Mouse (Mus musculus) spleen, postnatal 4 days (tissue): ENCODE results near the gene Exoc4.

Experiments used
- DNase-seq, 2 experiments: peaks; one replicate each; pipeline ENCODE4 v3.0.0; 2022; ENCODE audit warnings: low spot score in 2 of 2

Gene Exoc4

DNA sequence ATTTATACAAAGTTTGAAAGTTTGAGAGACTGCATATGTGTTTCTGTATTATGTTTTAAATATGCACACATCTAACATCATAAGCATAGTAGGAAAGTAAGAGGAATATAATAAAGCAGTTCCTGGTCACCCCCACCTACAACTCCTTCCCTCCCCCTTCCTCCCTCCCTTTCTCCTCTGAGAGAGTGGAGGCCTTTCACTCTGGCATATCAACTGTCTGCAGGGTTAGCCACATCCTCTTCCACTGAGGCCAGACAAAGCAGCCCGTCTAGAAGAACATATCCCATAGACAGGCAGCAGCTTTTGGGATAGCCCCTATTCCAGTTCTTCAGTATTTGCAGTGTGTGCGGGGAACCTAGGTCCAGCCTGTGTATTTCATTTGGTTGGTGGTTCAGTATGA lies 382.2 kb downstream of the Exoc4 start:
- DNase-seq: no peak

DNA sequence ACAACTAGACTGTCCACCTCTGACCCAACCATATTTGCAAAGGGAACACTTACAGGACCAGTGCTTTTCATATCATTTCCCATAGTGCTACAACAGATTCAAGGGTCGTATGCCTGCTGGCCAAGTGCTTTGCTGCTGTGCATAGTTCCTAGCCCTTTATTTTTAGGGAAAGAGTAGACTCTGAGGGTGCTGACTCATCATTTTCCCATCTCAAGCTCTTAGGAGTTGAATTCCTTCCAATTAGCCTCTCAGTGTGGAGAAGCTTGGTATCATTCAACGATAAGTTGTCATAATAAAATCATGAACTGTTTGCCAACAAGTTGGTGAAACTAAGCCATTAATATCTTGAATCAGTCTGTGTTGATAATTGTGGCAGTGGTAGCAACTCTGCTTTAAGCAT lies 388.3 kb downstream of the Exoc4 start:
- DNase-seq: no peak

DNA sequence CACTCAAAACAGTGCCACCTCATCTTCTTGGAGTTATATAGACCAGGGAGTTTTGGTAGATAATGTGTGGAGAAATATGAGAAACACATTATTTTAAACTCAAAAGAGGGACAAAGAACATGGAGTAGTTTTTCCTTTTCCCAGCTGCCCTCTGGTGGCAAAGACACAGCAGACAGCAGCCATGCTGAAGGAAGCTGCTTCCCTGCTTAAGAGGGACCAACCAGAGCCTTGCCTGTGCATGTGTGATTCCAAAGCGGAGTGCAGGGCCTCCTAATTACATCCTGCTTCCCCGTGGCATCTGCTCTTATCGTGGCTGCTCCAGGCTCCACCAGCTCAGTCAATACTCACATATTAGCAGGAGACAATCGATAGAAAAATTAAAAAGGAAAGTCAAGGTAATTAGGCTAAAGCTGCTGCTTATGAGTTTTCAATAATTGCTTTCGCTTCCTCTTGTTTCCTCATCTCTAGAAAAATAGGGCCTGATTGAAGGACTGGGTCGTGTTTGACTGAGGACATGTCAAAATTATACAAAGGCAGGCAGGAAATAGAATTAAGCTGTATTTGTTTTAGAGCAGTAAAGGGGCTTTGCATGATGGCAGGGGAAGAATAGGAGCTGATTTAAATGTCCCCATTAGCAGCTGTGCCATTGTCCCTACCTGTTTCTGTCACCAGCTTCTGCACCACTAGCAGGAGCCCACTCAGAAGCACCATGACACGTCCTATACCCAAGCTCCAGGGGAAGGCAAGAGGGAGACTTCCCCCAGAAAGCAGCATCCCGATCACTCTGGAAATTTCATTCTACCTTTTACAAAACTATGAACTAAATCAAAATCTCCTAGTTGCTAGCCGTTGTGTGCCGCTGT lies 433.1 kb downstream of the Exoc4 start:
- no peak for DNase-seq

DNA sequence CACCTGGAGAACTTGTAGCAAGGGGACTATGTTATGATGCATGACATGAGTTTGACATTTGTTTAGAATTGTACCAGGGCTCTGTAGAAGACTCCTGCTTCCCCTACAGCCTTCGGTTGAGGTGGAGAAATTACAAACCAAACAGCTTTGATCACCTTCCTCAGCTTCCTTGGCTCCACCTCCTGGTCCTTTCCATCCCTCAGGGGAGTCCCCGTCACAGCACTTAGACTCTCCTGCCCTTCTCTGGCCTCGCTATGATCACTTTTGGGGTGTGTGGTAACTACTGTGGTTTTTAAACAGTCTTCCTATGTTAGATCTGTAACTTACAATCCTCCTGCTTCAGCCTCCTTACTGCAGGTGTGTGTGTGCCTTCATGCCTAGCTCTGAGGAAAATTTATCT lies 434.6 kb downstream of the Exoc4 start:
- no peak for DNase-seq

DNA sequence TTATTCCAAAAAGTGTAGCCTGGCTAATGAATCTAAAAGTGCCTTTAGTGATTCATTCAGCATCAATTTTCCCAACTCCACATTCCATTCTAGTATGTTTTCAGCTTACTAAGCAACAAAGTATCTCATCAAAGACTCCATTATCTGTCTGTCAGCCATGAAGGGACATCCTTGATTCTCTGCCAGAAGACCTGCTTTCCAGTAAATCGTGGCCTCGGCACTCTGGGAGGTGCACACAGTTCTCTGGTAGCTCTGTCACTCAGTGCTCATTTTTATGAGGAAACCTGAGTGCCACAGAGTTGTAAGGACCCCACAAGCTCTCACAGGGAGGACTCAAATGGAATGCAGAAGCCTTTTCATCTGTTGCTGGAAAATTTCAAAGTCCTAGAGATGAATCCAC lies 436.4 kb downstream of the Exoc4 start:
- no peak for DNase-seq

DNA sequence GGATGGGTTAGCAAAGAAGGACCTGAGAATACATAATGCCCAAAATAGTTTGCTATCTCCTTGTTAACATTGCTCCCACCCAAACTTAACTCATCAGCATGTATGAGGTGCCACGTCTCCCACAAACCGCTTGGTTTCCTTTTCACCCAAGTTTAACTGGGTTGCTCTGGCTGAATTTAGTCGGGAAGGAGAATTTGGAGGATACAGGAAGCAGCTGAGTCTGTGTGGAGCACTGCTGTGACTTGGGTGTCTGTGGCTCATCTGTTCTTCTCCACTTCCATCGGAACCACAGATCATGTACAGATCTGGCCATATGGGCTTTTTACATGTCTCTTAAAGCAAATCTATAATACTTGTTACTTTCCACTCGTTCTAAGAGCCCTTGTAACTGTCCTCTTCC lies 441.7 kb downstream of the Exoc4 start:
- DNase-seq: no peak

DNA sequence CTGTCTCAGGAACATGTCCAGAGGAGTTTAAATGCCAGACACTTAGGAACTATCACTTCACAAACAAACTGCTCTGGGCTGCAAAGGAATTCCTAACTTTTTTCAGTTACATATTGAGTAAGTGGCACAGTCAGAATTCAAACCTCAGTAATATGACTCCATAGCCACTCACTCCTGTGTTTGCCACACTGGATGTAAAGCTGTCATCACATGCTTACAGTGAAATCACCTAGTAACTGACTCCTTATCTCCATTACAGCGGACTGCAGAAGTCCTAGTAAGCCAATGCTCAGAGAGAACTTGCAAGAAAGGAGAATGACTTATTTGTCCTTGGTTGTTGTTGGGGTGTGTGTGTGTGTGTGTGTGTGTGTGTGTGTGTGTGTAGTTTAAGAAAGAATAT lies 448.1 kb downstream of the Exoc4 start:
- DNase-seq: no peak

DNA sequence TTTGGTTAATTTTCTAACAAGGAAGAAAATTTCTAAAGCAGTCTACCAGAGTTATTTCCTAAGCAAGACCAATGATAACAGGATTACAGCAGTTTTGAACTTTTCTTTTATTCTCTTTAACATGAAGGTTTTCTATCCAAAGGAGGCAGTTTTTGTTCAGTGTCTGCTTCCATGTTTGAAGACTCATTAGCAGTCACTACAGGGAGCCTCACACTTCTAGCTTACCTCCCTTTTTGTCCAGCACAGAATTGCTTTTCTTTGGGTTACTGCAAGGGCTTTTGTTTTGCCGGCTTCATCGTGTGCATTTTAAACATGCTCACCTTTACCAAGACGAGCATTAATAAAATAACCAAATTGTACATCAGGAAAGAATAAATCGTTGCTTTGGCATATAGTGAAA lies 460.0 kb downstream of the Exoc4 start:
- DNase-seq: no peak

DNA sequence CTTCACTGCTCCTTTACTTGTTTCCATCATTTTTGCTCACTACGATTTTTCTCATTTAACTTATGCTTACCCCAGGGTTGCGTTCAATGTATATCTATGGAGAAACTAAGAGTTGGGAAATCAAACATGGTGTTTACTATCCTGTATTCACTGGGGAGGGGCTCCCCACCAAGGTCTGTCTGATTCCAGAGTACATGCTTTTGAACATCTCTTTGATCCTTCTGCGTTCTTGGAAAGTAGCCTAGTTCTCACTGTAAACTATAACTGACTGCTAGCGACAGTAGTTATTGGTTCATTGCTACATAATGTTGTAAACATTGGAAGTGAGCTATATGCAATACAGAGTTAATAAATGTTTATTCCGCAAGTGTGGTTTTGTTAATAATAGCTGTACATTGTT lies 460.5 kb downstream of the Exoc4 start:
- DNase-seq: no peak

DNA sequence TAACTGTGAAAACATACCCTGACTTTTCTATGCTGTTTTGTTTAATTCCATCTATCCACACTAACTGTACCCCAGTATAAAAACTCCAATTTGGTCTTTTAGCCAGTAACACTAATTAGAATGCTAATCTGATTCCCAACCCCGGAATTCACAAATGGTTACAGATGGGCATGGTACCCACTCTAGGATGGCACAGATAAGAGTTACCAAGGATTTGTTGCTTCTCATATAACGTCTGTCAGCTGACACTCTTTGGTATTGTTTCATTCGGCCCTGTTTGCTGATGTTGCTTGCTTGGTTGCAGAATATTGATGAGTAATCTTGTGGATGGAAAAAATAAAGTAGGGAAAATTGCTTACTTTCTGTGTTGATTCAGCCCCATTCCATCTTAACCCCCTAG lies 462.9 kb downstream of the Exoc4 start:
- DNase-seq: no peak

DNA sequence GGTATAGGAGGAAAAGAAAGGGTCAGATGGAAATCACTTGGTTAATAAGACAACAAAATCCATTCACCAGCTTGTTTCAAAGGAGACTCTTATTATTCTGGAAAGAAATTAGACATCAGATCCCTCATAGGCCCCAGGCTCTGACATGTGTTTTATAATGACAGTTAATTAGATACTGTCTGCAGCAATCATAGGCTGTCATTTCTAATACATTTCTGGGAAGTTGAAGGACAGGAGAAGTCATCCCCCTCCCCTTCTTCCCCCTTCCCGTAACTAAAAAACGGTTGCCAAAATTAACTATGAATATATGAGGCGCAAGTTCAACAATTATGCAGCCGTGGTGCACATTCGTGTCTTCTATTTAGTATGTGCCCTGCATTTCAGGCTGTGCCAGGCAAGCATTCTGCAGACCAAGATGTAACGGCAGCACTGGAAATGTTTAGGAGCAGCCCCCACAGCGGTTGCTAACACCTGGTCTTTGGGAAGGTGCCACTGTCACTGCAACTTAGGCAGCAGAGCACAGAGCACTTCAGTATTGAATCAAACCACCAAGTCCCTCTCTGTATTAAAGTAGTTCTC lies 463.7 kb downstream of the Exoc4 start:
- no peak for DNase-seq

DNA sequence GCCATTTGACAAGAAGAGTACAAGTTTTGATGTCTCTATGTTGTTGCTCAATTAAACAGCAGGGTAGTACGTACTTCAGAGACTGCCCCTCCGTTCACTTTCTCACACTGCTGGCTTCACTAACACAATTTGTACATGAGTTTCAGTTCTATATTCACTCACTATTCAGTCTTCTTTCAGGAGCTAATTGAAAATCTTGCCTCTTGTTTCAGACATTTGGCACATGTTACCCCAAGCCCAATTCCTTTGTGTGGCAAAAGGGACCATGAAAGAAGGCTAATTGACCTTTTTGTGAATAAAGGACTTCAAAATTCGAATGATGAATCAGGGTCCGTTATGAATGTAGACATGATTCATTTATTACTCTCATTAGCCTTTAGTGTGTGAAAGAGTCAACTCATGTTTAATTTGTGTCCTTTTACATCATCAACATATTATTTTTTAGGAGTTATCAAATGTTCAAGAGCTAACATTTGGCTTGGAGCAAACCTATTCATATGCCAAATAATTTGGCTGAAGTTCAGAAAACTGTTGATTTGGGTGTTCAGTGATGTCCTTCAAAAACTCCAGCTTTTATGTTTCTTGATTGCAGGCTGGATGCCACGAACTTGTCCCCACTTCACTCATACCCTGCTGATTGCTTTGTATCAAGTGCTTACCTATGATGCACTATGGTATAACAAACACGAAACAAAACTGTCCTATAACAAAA lies 467.5 kb downstream of the Exoc4 start:
- no peak for DNase-seq

DNA sequence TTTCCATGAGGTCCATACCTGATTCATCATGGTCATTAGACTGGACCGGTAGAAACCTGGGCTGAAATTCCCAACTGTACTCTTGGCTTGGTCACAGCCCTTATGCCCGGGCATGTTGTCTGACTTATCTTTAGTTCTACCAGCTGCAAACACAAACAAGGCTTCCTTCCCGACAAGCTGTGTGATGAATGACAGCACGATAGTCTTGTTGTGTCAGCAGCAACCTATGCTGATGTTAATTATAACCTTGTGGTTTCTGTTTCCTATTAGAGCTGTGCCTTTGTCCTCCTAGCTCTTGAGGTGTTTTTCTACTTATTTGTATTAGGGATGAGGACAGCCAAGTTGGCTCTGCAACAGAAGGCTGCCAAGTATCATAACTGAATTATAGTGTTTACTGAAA lies 472.3 kb downstream of the Exoc4 start:
- DNase-seq: no peak

DNA sequence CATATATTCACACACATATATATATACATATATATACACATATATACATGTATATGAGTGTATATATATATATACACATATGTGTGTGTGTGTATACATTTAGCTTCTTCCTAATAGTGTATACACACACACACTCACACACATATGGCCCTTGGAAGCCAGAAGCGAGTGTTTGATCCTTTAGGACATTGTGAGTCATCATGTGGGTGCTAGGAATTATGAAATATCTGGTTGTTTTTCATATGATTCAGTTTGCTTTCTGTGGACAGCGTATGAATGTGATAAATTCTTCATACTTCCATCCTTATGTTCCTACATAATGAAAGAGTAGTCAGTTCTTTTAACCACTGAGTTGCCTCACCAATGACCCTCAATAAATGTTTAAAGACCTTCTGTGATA lies 473.9 kb downstream of the Exoc4 start:
- DNase-seq: no peak

DNA sequence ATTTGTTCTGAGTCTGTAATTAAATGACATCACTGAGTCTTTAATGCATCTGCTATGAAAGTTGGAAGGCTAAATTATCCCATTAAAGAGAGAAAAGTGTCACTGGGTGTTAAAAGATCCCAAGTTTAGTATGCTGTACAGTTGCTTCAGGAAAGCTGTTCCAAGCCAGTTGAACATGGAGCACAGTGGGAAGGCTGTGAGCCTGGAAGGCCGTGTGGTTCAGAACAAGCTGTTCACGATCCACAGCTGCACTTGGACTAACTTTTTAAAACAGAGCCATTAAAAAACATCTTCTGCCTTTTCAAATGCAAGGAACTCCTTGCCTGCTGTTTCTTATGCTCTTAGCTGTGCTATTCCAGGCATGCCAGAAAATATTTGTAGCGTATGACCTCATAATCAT lies 475.7 kb downstream of the Exoc4 start:
- no peak for DNase-seq

DNA sequence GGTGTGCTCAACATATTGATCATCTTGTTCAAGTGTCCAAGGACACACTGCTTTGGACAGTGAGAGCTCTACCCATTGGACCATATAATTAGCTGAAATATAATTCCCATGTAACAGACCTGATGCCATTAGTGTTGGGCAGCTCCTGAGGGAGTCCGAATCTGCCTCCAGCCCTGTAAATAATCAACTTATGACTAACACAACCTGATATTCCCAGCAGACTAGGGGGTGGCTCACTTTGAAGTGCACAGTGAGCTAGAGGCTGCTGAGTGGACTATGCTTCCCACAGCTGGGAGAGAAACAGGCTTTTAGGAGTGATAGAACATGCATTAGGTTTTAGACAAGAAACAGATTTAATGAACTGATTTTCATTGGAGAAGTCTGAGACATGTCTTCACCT lies 478.4 kb downstream of the Exoc4 start:
- DNase-seq: no peak

DNA sequence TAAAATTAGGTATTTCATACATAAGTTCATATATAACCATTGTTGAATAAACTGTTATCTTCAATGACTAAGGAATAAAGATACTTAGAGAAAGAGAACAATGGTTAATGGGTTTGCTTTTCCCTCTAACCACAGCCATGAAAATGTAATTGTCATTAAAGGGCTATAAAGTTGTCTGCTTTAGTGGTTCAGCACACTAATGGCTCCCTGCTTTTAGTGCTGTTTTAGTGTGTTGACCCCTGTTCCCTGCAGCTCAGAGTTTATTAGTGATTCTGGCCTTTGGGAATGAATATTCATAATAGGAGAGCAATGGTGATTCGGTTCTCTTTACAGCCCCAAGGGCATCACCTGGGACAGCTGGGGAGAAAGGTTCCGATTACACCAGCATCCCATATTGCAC lies 483.3 kb downstream of the Exoc4 start:
- no peak for DNase-seq

DNA sequence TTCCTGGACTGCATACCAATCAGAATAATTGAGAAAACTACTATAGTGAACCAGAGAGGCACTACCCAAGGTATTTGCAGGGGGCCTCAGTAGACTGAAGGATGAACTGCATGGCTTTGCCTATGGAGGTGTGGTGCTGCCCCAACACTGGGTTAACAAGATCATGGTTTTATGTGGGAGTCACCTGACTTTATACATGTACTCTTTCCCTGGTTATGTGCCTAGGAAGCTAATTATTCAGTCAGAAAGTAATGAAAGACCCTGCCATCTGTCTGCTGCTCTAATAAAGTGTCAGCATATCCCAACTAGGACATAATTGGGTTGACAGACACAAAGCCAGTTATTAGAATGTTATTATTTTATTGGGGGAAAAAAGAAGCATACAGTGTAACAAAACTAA lies 484.7 kb downstream of the Exoc4 start:
- no peak for DNase-seq

DNA sequence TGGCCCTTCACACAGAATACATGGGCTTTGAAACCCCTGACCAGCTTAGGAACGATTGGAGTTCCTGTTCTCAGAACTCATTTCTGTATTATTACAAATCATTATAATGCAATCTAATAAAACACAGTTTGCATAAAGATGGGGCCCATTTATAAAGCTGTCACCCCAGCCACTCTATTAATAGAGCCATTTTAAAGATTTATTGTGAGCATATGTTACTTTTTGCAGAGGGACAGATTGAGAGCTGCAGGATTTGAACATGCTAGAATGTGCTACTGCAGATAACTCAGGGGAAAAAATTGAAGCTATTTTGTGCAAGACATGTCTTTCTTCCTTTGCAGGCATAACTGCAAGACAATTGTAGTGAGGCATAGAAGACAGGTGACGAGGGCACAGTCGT lies 485.1 kb downstream of the Exoc4 start:
- DNase-seq: no peak

DNA sequence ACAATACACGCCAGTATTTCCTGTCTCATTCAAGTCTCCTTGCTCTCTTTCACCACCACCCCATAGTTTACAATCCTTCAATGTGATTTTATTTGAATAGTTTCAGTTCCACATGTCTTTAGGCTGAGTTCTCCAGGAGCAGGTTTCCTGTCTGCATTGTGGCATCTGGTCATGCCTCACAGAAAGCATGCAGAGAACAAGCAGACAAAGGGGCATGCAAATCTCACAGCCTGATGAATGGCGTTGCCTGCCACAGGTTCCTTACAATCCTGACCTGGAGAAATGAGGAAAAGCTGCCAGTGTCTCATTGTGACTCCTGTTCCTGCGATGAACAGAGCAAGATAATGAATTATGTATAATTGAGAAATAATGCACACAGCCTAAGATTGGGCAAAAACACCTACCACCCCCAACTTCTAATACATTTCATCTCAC lies 490.0 kb downstream of the Exoc4 start:
- no peak for DNase-seq

DNA sequence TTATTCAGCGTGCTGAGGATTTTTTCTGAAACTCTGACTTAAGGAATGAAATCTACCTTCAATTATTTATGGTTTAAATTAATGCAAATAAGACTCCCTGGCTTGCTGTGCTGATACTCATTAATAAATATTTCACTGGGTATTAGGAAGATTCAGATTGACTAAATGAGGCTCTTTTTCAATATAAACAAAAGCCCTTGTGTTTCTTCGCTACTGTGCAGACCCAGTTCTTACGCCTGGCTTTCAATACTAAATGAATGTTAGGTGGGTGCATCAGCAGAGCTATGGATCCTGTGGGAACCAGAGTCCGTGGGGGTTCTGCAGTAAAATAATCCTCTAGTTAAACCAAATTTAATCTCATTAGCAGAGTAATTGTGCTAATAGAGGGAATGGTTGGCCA lies 490.4 kb downstream of the Exoc4 start:
- DNase-seq: no peak

DNA sequence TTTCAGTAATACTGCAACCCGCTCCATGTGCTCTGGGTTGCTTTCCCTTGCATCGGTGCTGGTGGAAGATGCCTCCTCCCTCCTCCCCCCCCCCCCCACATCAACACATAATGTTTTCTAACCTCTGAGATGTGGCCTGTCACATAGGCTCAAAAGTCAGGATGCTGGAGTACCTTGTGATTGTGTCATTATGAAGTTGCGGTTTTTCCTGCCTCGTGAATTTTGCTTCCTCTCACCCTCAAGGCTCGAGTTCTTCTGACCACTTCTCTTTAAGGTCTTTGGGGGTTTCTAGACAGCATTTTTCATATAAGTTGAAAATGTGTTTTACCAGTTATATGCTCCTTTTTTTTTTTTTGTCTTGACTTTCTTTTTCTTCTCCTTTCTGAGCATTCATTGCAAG lies 507.1 kb downstream of the Exoc4 start:
- no peak for DNase-seq

DNA sequence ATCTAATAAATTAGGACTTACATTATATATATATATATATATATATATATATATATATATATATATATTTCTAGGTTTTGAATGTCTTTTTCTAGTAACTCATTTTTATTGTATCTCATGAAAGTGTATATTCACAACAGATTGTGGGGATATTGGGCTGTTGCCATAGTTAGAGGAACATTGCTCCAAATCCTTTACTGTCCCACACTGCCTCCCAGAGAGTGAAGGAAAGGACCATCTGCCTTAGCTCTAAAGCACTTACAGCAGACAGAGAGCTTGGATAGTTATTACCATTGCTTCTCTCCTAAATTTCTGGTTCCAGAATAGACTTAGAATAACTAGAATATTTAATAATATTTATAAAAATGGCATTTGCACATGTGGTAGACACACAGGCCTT lies 512.7 kb downstream of the Exoc4 start:
- no peak for DNase-seq
